Mouse (Mus musculus) c-Kit-positive CD71-negative TER-119-negative erythroid progenitor cells, embryonic 14.5 days (primary cell): ENCODE results near the gene Cab39l.
"Not testable (repeated sequence)": the region's sequence is repeated elsewhere in the genome, so short reads cannot be mapped to it uniquely, and the experiment has no call there.

Experiments
- DNase-seq: peaks from one replicate; pipeline ENCODE4 v3.0.0-alpha.2; 2013; ENCODE audit warnings: low read depth

Gene Cab39l

GRCm38 (mm10) chr14:59440558-59441471 lies at the start of gene Cab39l, which contains the start of gene Setdb2:
Gene Cab39l, plus strand, starts transcription at chr14:59440972.
Gene Setdb2, minus strand, starts transcription at chr14:59440884.
- DNase-seq, result peak; percentile 89

GRCm38 (mm10) chr14:59395281-59395680 lies 45.5 kb upstream of the Cab39l start, which contains the start of gene Phf11c:
Gene Phf11c, minus strand, starts transcription at chr14:59395381.
- DNase-seq, result no peak

GRCm38 (mm10) chr14:59396999-59397398 lies 43.8 kb upstream of the Cab39l start:
- peak; percentile 7 for DNase-seq

- DNase-seq, result not testable (repeated sequence)
Measured at GRCm38 (mm10) chr14:59414979-59415378, 25.8 kb upstream of the Cab39l start.

GRCm38 (mm10) chr14:59418171-59418570 lies 22.6 kb upstream of the Cab39l start:
- no peak for DNase-seq

- no peak for DNase-seq
Measured at GRCm38 (mm10) chr14:59422912-59423663, 17.7 kb upstream of the Cab39l start.

- no peak for DNase-seq
Measured at GRCm38 (mm10) chr14:59430556-59430955, 10.2 kb upstream of the Cab39l start.

- no peak for DNase-seq
Measured at GRCm38 (mm10) chr14:59433902-59434301, 6.9 kb upstream of the Cab39l start.

GRCm38 (mm10) chr14:59435206-59435605 lies 5.6 kb upstream of the Cab39l start:
- DNase-seq, result no peak

GRCm38 (mm10) chr14:59437398-59437797 lies 3.4 kb upstream of the Cab39l start:
- no peak for DNase-seq

- no peak for DNase-seq
Measured at GRCm38 (mm10) chr14:59438505-59438904, 2.3 kb upstream of the Cab39l start.

GRCm38 (mm10) chr14:59440039-59440438 lies 733 bp upstream of the Cab39l start:
- no peak for DNase-seq

- DNase-seq, result no peak
Measured at GRCm38 (mm10) chr14:59441472-59441805, 667 bp downstream of the Cab39l start.

GRCm38 (mm10) chr14:59445421-59445820 lies 4.6 kb downstream of the Cab39l start:
- no peak for DNase-seq

GRCm38 (mm10) chr14:59447981-59448380 lies 7.2 kb downstream of the Cab39l start:
- DNase-seq, result no peak

GRCm38 (mm10) chr14:59466503-59466902 lies 25.7 kb downstream of the Cab39l start:
- DNase-seq, result no peak

GRCm38 (mm10) chr14:59467798-59468197 lies 27.0 kb downstream of the Cab39l start:
- no peak for DNase-seq

- DNase-seq, result no peak
Measured at GRCm38 (mm10) chr14:59470781-59471180, 30.0 kb downstream of the Cab39l start.

GRCm38 (mm10) chr14:59478699-59479098 lies 37.9 kb downstream of the Cab39l start:
- DNase-seq, result no peak

- no peak for DNase-seq
Measured at GRCm38 (mm10) chr14:59485247-59485810, 44.6 kb downstream of the Cab39l start.

- no peak for DNase-seq
Measured at GRCm38 (mm10) chr14:59492376-59492775, 51.6 kb downstream of the Cab39l start.

GRCm38 (mm10) chr14:59497928-59498327 lies 57.2 kb downstream of the Cab39l start:
- DNase-seq, result no peak

GRCm38 (mm10) chr14:59504831-59505230 lies 64.1 kb downstream of the Cab39l start:
- DNase-seq, result no peak
